Mouse (Mus musculus) left cerebral cortex, adult 18-20 months (tissue): Measurements from ENCODE around the gene Agxt. TPM values are rescaled to one million over a fixed set of nuclear protein-coding genes. Genes with fewer than 3 reads are reported as not detected.

Experiments
- DNase-seq, 2 experiments: peaks; one replicate each; pipeline ENCODE4 v3.0.0; 2021 to 2022; ENCODE audit warnings: low spot score in 2 of 2, mixed read lengths in 1 of 2
- long read RNA-seq, 2 experiments: library from polyadenylated mRNA; stranded (forward); transcript quantifications; one replicate each; pipeline ENCODE4 v2.0.0; 2021
- total RNA-seq, 2 experiments: library from RNA; stranded (reverse); gene quantifications; 2 replicates each; pipeline ENCODE4 v1.2.3; 2021

Agxt gene
- total RNA-seq: not detected
- long read RNA-seq, experiment 1: 0 reads
- long read RNA-seq, experiment 2: 0 reads

DNA sequence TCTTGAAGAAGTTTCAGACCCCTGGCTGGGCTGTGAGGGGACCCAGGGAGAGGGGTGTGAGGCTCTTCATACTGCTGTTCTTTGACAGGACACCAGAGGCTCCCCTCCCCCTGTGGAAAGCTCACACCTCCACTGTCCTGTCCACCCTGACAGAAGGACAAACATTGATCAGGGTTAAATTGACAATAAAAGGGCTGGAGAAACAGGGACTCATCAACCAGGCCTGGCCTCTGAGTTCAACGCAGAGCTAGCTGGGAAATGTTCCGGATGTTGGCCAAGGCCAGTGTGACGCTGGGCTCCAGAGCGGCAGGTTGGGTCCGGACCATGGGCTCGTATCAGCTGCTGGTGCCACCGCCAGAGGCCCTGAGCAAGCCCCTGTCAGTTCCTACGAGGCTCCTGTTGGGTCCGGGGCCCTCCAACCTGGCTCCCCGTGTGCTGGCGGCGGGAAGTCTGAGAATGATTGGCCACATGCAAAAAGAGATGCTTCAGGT is at the start of gene Agxt:
Agxt (plus strand) TSS at position 205 of the 491 bp plus-strand sequence.
- DNase-seq: no peak

DNA sequence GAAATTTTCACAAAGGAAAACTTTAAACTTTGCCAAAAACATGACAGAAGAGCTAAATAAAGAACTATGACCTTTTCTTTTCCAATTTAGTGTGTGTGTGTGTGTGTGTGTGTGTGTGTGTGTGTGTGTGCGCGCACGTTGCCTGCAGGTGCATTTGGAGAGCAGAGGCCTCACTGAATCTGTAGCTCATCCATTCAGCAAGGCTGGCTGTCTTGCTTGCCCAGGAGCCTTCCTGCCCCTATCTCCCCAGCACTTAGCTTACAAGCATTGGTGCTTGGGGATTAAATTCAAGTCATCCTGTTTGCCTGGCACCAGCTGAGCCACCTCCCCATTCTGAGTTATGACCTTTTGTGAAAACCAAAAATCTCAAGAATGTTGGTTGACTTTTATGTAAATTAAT is 42.5 kb upstream of the Agxt start:
- no peak for DNase-seq

GRCm38 (mm10) chr1:93098956-93099355 is 36.1 kb upstream of the Agxt start:
- DNase-seq: no peak

- DNase-seq: peak in 1 of 2 experiments; percentile 27
Observed at GRCm38 (mm10) chr1:93100243-93100575, 34.8 kb upstream of the Agxt start.

- peak; percentile 68 to 72 for DNase-seq
Observed at GRCm38 (mm10) chr1:93100576-93101491, 34.2 kb upstream of the Agxt start.

GRCm38 (mm10) chr1:93101571-93102061 is 33.4 kb upstream of the Agxt start, which contains the start of gene Kif1a:
Gene Kif1a, minus strand, starts transcription at chr1:93101951.
- peak; percentile 90 to 96 for DNase-seq

DNA sequence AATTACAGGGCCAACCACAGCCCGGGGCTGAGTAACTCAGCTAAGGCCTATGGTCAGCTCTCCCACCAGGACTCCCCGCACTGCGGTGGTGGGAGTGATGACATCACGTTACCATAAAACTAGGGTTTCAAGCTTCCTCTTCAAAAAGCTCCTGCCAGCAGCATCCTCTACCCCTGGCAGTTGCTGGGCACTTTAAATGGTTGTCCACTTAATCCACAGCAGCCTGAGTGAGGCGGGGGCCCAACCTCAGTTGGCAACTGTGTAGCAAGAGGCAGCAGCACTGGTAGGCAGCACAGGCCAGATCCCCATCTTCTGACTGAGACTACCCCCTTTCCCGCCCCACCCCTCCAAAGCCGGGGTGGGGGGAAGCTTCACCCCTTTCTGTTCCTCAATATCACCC is 32.3 kb upstream of the Agxt start:
- no peak for DNase-seq

DNA sequence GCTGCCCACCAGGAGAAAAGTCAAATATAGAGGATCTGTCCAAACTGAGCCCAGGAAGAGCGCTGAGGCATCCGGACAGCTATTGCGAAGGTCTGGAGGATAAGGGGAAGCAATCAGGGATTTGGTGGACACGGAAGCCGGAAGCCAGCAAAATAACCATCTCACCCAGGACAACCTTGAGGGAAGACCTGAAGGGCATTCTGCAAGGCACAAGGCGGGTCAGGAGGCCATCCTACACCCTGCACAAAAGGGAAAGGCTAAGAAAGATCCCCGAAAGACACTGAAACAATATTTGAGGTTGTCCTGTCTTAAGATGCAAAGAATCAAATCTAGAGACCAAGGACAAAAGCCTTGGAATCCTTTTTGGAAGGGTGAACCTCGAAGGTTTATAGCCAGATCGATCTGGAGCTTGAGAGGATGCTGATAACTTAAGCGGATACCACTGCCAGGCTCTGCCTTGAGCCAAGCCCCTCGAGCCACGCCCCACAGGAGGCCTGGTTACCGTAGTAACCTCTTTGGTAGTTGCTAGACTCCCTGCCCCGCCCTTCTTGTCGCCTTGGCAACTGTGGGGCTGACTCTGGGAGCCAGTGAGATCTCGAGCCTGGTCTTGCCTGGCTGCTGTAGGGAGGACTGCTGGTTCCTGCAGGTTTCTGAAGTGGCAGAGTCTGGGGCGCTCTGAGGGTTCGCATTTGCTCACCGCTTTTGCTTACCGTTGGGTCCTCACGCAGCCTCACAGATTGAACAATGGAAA is 20.2 kb upstream of the Agxt start:
- peak; percentile 75 to 84 for DNase-seq

DNA sequence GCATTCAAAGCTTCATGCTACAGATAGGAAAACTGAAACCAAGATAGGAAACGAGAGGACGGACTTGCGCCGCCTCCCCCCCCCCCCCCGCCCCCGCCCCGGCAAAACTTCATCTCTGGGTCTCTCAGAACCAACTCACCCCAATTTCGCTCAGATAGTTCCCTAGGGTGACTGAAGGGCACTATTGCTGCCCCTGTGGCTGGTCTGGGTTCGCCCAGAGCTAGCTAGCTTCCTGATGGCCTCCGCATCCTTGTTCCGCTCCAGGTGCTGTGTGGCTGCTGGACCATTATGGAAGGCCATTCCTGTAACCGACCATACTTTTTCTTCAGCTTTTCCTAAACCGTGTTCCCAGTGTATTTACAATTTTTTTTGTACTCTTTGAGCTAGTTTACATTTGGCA is 19.6 kb upstream of the Agxt start:
- no peak for DNase-seq

GRCm38 (mm10) chr1:93118816-93119215 is 16.2 kb upstream of the Agxt start:
- DNase-seq: no peak

GRCm38 (mm10) chr1:93123179-93123854 is 11.7 kb upstream of the Agxt start:
- DNase-seq: no peak

DNA sequence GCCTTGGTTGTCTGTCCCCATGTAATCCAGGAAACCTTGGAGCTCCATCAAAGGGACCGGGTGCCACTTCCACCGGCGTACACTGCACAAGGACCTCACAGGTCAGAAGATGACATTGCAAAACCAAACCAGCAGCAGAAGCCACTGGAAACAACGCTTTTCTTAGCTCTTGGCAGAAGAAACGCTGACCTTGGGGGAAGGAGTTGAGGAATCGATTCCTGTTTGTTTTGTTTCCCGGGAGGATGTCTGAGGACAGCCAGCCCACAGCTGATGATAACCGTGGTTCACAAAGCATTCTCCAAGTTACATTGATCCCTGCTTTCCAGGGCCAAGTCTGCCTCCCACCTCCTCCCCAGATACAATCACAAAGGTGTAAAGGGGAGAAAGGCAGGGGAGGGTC is 11.0 kb upstream of the Agxt start:
- no peak for DNase-seq

DNA sequence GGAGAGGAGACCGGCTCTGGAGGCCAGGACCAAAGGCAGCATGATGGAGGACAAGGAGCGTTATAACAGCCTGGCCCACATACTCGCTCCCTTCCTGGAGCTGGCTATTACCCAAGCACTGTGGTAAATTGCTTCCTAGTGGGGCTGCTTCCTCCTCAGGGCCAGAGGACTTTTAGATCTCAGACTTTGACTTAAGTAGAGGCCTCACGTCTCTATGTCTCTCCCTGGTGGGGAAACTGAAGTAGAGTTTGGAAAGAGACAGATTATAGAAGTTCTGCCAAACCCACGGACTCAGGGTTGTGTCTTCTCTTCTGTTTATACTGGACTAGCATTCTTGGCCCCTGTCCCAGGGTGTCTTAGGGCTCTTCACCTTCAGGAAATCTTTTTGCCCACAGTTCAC is 9.8 kb upstream of the Agxt start:
- no peak for DNase-seq

GRCm38 (mm10) chr1:93128209-93128608 is 6.8 kb upstream of the Agxt start:
- no peak for DNase-seq

DNA sequence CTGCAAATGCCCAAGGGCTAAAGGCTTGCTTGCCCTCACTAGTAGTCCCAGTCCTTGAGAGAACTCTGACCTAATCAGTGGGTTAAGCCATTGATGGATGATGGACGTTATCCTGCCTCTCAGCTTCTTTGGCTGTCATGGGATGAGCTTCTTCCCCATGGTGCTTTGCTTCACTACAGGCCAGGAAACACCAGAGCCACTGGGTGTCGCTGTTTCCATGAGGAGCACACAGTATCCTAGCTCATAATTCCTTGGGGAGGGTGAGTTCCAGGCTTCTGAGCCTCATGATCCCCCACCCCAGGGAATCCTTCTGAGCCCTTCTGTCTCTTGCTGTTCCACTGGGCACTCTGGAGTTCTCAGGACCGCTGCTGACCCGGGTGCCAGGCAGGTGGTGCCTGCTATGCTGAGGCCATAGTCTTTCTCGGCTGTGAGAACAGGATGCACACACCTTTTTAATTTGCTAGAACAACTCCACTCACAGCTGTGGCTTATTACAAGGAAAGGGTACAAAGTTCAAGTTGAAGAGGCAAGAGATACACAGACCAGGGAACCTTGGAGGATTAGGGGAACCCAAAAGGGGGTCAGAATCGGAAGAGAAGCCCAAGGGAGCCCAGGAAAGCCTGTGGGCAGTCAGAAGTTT is 6.2 kb upstream of the Agxt start:
- DNase-seq: peak; percentile 78 to 84

- DNase-seq: peak in 1 of 2 experiments; percentile 18
Observed at GRCm38 (mm10) chr1:93130242-93130983, 4.6 kb upstream of the Agxt start.

DNA sequence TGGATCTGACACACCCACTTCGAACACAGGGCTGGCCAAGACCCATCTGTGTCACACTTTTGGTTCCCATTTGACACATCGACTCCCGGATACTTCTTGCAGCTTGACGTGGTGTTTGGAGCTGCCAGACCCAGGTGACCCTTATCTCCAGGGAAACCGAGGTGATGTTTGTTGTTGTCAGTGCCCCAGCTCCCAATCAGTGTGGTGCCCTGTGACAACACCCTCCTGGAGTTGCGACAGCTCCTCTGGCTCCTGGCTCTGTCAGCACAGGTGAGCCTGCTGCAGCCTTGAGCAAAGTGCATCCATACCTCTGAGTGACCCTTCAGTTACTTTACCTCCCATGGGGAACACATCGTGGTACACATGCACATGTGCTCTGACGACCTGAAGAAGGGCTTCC is 2.4 kb upstream of the Agxt start:
- DNase-seq: no peak

- DNase-seq: no peak
Observed at GRCm38 (mm10) chr1:93138534-93138933, 3.5 kb downstream of the Agxt start.

- DNase-seq: peak; percentile 42 to 58
Observed at GRCm38 (mm10) chr1:93139713-93140112, 4.7 kb downstream of the Agxt start.

- DNase-seq: no peak
Observed at GRCm38 (mm10) chr1:93142871-93143270, 7.8 kb downstream of the Agxt start.
